Mouse (Mus musculus) megakaryocyte, embryonic 14.5 days (primary cell): ENCODE data around the gene Ccdc78. TPM values are rescaled to one million over a fixed set of nuclear protein-coding genes. Genes with fewer than 3 reads are reported as not detected.

Experiments
- H3K27me3 ChIP-seq: replicated peaks from 2 replicates; pipeline ENCODE3; 2012; ENCODE audit warnings: inconsistent platforms
- H3K36me3 ChIP-seq: replicated peaks from 2 replicates; pipeline ENCODE3; 2012; ENCODE audit warnings: low read length, inconsistent platforms, mixed read lengths
- H3K4me1 ChIP-seq: 2 replicates; pipeline ENCODE4 v1.6.1; 2012; ENCODE audit warnings: inconsistent platforms
- H3K4me3 ChIP-seq: replicated peaks from 2 replicates; pipeline ENCODE3; 2012; ENCODE audit warnings: moderate library complexity, mild to moderate bottlenecking, inconsistent platforms
- H3K9me3 ChIP-seq: 2 replicates; pipeline ENCODE4 v1.6.1; 2012; ENCODE audit warnings: inconsistent platforms
- FLI1 ChIP-seq: IDR thresholded peaks from 2 replicates; pipeline ENCODE4 v1.6.1; 2012; ENCODE audit warnings: low read length, inconsistent platforms, mixed read lengths
- GATA1 ChIP-seq: IDR thresholded peaks from 3 replicates; pipeline ENCODE4 v1.6.1; 2012; ENCODE audit warnings: mixed read lengths, low read length, inconsistent platforms, borderline replicate concordance
- polyA plus RNA-seq: library from polyadenylated mRNA; stranded (reverse); fragments of >175 nt; gene quantifications from 2 replicates; pipeline ENCODE4 v1.2.3, GENCODE M21; 2012; ENCODE audit warnings: low replicate concordance; ENCODE audit not compliant: insufficient read depth

Gene Ccdc78
- polyA plus RNA-seq, 1 experiment: not detected

- H3K4me1 ChIP-seq: peaks cover 24% of the 10 kb centered on the region
- TF ChIP-seq FLI1: no peak
- no peak for TF ChIP-seq GATA1
- H3K4me3 ChIP-seq: peak within 1 kb of the TSS; percentile 87
- no peaks in the 10 kb centered on the region for H3K36me3 ChIP-seq
- peaks cover 83% of the 10 kb centered on the region for H3K27me3 ChIP-seq
- no peaks in the 10 kb centered on the region for H3K9me3 ChIP-seq
These were observed 22.6 kb downstream of the Ccdc78 start, which contains the start of gene Fbxl16 for GRCm38 (mm10) chr17:25808789-25809605. Fbxl16 (plus strand) TSS chr17:25809085.

GRCm38 (mm10) chr17:25809606-25810340 is 23.4 kb downstream of the Ccdc78 start:
- Histone ChIP-seq H3K27me3 (peaks cover 86% of the 10 kb centered on the region), H3K4me3 (peak overlapping the region; percentile 87), H3K36me3 (no peaks in the 10 kb centered on the region), H3K9me3 (no peaks in the 10 kb centered on the region), H3K4me1 (peaks cover 24% of the 10 kb centered on the region)
- TF ChIP-seq FLI1 (no peak), GATA1 (no peak)

- Histone ChIP-seq H3K4me3 (no peak overlapping the region), H3K27me3 (peaks cover 88% of the 10 kb centered on the region), H3K9me3 (no peaks in the 10 kb centered on the region), H3K4me1 (peaks cover 24% of the 10 kb centered on the region), H3K36me3 (no peaks in the 10 kb centered on the region)
- TF ChIP-seq GATA1: no peak
- no peak for TF ChIP-seq FLI1
These were observed 24.5 kb downstream of the Ccdc78 start for GRCm38 (mm10) chr17:25810890-25811289.

- Histone ChIP-seq H3K27me3 (peaks cover 95% of the 10 kb centered on the region), H3K4me1 (peaks cover 26% of the 10 kb centered on the region)
These were observed 27.1 kb downstream of the Ccdc78 start for GRCm38 (mm10) chr17:25813471-25813870.

GRCm38 (mm10) chr17:25817662-25818061 is 31.3 kb downstream of the Ccdc78 start:
- H3K4me1 ChIP-seq: peaks cover 29% of the 10 kb centered on the region
- TF ChIP-seq FLI1 (no peak), GATA1 (no peak)
- H3K27me3 ChIP-seq: peaks cover 84% of the 10 kb centered on the region

More at GRCm38 (mm10) chr17:25813471-25813870, 27.1 kb downstream of the Ccdc78 start:
- TF ChIP-seq GATA1: no peak
- TF ChIP-seq FLI1: no peak
- H3K4me3 ChIP-seq: no peak overlapping the region
- no peaks in the 10 kb centered on the region for H3K36me3 ChIP-seq
- H3K9me3 ChIP-seq: no peaks in the 10 kb centered on the region

GRCm38 (mm10) chr17:25818851-25819780 is 32.7 kb downstream of the Ccdc78 start:
- TF ChIP-seq FLI1: no peak
- TF ChIP-seq GATA1: no peak
- Histone ChIP-seq H3K36me3 (no peaks in the 10 kb centered on the region), H3K4me1 (peaks cover 31% of the 10 kb centered on the region), H3K9me3 (no peaks in the 10 kb centered on the region), H3K27me3 (peaks cover 71% of the 10 kb centered on the region), H3K4me3 (peak overlapping the region; percentile 87)

More at GRCm38 (mm10) chr17:25817662-25818061, 31.3 kb downstream of the Ccdc78 start:
- no peaks in the 10 kb centered on the region for H3K9me3 ChIP-seq
- no peaks in the 10 kb centered on the region for H3K36me3 ChIP-seq
- H3K4me3 ChIP-seq: no peak overlapping the region

- H3K4me3 ChIP-seq: peak within 1 kb of the TSS; percentile 96
- H3K27me3 ChIP-seq: peaks cover 31% of the 10 kb centered on the region
- H3K36me3 ChIP-seq: peaks cover 38% of the 10 kb centered on the region
- TF ChIP-seq FLI1 (peak; percentile 93), GATA1 (no peak)
- peaks cover 70% of the 10 kb centered on the region for H3K4me1 ChIP-seq
- no peaks in the 10 kb centered on the region for H3K9me3 ChIP-seq
These were observed 37.1 kb downstream of the Ccdc78 start, which contains the start of gene Wdr24 for GRCm38 (mm10) chr17:25823452-25823851. Wdr24 (plus strand) TSS chr17:25823627.

- TF ChIP-seq FLI1: no peak
- no peak for TF ChIP-seq GATA1
- Histone ChIP-seq H3K4me1 (peaks cover 72% of the 10 kb centered on the region), H3K9me3 (no peaks in the 10 kb centered on the region), H3K27me3 (peaks cover 20% of the 10 kb centered on the region), H3K4me3 (peak overlapping the region; percentile 96), H3K36me3 (peaks cover 42% of the 10 kb centered on the region)
These were observed 38.2 kb downstream of the Ccdc78 start for GRCm38 (mm10) chr17:25824362-25825142.

- peak overlapping the region; percentile 46 for H3K4me3 ChIP-seq
- peaks cover 49% of the 10 kb centered on the region for H3K36me3 ChIP-seq
- H3K4me1 ChIP-seq: peaks cover 73% of the 10 kb centered on the region
- no peaks in the 10 kb centered on the region for H3K9me3 ChIP-seq
- no peak for TF ChIP-seq FLI1
- no peak for TF ChIP-seq GATA1
- H3K27me3 ChIP-seq: peaks cover 12% of the 10 kb centered on the region
These were observed 38.9 kb downstream of the Ccdc78 start for GRCm38 (mm10) chr17:25825311-25825710.
